Mouse (Mus musculus): ENCODE measurements around the gene Fam181b. TPM values are rescaled to one million over a fixed set of nuclear protein-coding genes. Genes with fewer than 3 reads are reported as not detected.

Fam181b gene
- polyA plus RNA-seq, 1 experiment from 2014 or later: 2.5 TPM

Other genes starting within 250 kb of the Fam181b start
- 8.7 and 9.0 TPM in 2 replicates for gene Ddias, start 205.6 kb upstream of the Fam181b start, polyA plus RNA-seq (2015; fragmentation: Nextera tagmentation; extraction: Ambion mirVana)
- 20.3 and 20.6 TPM in 2 replicates for gene Prcp, start 205.4 kb upstream of the Fam181b start, polyA plus RNA-seq (2015; fragmentation: Nextera tagmentation; extraction: Ambion mirVana)

All from heart, embryonic 13.5 days (tissue).